Mouse (Mus musculus): ENCODE measurements around the gene Eif5. TPM values are rescaled to one million over a fixed set of nuclear protein-coding genes. Genes with fewer than 3 reads are reported as not detected.

Gene Eif5
- polyA plus RNA-seq, 1 experiment from 2014 or later = 657 TPM

DNA sequence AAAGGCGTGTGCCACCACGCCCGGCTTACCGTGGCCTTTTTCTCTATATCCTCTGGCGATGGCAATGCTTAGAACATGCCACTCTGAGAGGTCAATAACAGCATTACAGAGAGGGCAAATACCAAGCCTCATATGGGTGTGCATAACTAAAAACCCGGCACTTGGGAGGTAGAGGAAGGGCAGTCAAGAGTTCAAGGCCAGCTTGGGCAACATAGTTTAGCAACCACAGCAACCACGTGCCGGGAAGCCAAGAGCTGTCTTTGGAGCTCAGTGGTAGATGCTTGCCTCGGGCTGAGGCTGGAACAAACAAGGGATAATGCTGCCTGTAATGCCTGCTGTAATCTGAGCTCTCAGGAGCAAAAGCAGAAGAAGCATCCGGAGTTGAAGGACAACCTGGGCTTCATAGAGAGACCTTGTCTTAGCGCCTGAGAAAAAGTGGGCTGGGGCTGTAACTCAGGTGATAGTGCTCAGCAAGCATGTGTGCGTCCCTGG is 25.2 kb upstream of the Eif5 start:
- no peaks in the 10 kb centered on the region for H3K36me3 ChIP-seq
- 85% methylated on average over 12 of the region's 12 CpGs for WGBS
- no peak for ATAC-seq (ENCODE audit: insufficient number of reproducible peaks, insufficient read depth, low FRiP score, low TSS enrichment)

DNA sequence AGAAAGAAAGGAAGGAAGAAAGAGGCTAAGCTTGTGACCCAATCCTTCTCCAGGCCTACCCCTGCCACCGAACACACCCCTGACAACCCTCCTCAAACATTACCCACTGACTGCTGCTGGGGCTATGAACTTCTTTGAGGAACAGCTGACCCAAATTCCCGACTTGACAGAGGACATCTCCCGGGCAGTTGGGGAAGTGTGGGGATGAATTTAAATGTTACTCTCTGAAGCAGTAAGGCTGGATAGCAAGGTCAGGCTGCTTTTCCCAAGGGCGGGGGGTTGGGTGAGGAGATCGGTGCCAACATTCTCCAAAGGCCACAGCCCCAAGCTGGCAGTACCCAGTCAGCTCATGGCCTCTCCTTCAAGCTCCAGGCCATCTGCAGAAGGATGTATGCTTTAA is 24.1 kb upstream of the Eif5 start:
- 69% methylated on average over 5 of the region's 5 CpGs for WGBS
- H3K9ac ChIP-seq = no peak overlapping the region
- no peaks in the 10 kb centered on the region for H3K27me3 ChIP-seq
- 0 out of 2 replicates have a peak, but pooled peaks cover 4% of the 10 kb centered on the region for H3K4me1 ChIP-seq
- H3K27ac ChIP-seq = no peak overlapping the region
- no peak overlapping the region for H3K4me2 ChIP-seq (replicated peaks)
- H3K9me3 ChIP-seq = no peaks in the 10 kb centered on the region
- no peak overlapping the region for H3K4me3 ChIP-seq
- H3K36me3 ChIP-seq = no peaks in the 10 kb centered on the region
- no peak for ATAC-seq (ENCODE audit: insufficient number of reproducible peaks, insufficient read depth, low FRiP score, low TSS enrichment)

More for the DNA sequence above, 25.2 kb upstream of the Eif5 start:
- Histone ChIP-seq H3K9ac (no peak overlapping the region), H3K4me1 (0 out of 2 replicates have a peak, but pooled peaks cover 4% of the 10 kb centered on the region), H3K27me3 (no peaks in the 10 kb centered on the region), H3K4me3 (no peak overlapping the region), H3K4me2 (replicated peaks) (no peak overlapping the region), H3K27ac (no peak overlapping the region), H3K9me3 (no peaks in the 10 kb centered on the region)

DNA sequence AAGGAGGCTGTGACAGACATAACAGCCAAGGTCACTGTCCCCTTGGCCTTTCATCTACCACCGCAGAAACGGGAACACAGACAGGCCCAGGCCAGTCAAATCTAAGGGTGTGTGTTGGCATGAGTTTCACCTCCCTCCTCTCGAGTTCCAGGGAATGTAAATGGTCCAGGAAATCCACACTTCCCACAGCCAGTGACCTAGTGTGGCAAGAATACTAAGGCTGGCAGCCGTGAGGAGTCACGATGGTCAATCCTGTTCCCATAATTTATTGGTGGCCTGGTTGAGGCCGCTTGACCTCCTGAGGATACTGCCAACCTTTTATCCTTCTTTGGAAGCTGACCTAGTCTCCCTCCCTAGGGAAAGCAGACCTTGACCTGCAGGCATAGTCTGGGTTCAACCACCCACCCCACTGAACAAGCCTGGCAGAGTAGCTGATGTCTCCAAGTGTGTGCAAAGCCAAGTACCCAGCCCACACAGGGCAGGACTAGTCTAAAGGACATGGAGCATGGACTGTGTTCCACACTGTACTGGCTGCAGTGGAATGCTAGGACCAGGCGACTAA is 23.5 kb upstream of the Eif5 start:
- Histone ChIP-seq H3K27ac (no peak overlapping the region), H3K9ac (no peak overlapping the region), H3K36me3 (no peaks in the 10 kb centered on the region), H3K4me1 (0 out of 2 replicates have a peak, but pooled peaks cover 4% of the 10 kb centered on the region), H3K4me3 (no peak overlapping the region), H3K9me3 (no peaks in the 10 kb centered on the region), H3K4me2 (replicated peaks) (no peak overlapping the region), H3K27me3 (no peaks in the 10 kb centered on the region)
- ATAC-seq (ENCODE audit: insufficient number of reproducible peaks, insufficient read depth, low FRiP score, low TSS enrichment) = no peak
- WGBS = 62% methylated on average over 7 of the region's 7 CpGs

DNA sequence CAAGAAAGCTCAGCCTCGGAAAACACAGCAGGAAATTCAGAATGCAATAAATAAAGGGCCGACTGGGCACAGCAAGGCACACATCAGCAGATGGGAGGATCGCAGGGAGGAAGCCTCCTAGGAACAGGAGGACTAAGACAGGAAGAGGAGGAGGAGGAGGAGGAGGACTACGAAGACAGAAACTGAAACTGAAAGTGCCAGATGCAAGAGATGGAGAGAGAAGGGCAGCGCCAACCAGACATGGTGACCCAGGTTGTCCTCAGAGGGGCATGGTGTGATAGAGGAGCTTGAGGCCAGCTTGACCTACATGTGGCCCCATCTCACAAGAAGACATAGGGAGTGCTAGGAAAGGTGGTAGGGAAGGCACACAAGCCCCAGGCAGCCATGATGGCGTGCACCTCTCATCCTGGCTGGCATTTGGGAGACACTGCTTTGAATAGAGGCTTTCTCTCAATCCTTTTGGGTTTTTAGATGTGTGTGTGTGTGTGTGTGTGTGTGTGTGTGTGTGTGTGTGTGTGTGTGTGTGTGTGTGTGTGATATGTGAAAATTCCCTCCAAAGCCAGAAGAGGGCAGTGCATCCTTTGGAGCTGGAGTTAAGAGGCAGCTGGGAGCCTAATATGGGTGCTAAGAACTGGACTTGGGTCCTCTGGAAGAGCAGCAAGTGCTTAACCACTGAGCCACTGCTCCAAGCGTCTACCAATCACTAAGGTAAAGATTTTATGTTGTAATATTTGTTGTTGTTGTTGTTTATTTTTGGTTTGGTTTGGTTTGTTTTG is 22.8 kb upstream of the Eif5 start:
- no peak for ATAC-seq (ENCODE audit: insufficient number of reproducible peaks, insufficient read depth, low FRiP score, low TSS enrichment)
- Histone ChIP-seq H3K9me3 (no peaks in the 10 kb centered on the region), H3K36me3 (no peaks in the 10 kb centered on the region), H3K4me1 (no peaks in the 10 kb centered on the region), H3K27me3 (no peaks in the 10 kb centered on the region), H3K9ac (no peak overlapping the region), H3K4me2 (replicated peaks) (no peak overlapping the region), H3K27ac (no peak overlapping the region), H3K4me3 (no peak overlapping the region)
- 82% methylated on average over 7 of the region's 7 CpGs for WGBS

DNA sequence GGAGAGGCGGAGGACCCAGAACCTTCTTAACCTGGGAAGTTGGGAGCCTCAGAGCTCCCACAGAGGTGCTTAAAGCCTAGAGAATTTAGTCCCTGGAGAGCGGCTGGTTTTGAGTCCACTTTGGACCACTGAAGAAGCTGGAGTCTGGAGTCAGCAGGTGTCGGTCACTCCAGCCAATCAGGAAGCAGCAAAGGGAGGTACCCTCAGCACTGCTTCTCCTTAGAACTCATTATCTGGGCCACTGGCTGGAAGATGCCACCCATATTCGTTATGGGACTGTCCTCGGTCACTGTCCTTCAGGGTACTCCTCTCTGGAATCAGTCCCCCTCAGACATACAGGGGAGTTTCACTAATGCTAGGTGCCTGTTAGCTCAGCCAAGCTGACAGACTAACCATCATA is 21.9 kb upstream of the Eif5 start:
- Histone ChIP-seq H3K4me1 (no peaks in the 10 kb centered on the region), H3K9me3 (no peaks in the 10 kb centered on the region), H3K4me2 (replicated peaks) (no peak overlapping the region), H3K4me3 (no peak overlapping the region), H3K36me3 (no peaks in the 10 kb centered on the region), H3K9ac (no peak overlapping the region), H3K27ac (no peak overlapping the region), H3K27me3 (no peaks in the 10 kb centered on the region)
- WGBS = 87% methylated on average over 5 of the region's 5 CpGs
- no peak for ATAC-seq (ENCODE audit: insufficient number of reproducible peaks, insufficient read depth, low FRiP score, low TSS enrichment)

DNA sequence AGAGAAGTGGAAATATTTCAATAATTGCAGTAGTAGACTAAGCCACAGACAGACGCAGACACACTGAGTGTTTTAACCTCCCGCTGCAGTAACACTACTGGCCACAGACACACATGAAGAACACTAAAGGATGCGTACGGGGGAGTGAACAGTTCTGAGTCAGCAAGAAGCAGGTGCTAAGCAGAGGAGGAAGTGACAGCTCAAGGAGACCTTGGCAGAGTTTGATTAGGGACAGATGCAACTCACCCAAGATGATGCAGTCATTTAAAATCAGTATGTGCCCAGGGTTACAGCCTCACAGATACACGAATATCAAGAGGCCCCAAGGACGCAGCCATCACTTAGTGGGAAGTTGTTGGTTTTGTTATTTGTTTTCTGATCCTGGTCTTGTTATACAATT is 21.0 kb upstream of the Eif5 start:
- Histone ChIP-seq H3K36me3 (no peaks in the 10 kb centered on the region), H3K9ac (no peak overlapping the region), H3K4me1 (no peaks in the 10 kb centered on the region), H3K4me2 (replicated peaks) (no peak overlapping the region), H3K27ac (no peak overlapping the region), H3K9me3 (peaks cover 4% of the 10 kb centered on the region; the same call in 1 of the 2 replicates), H3K27me3 (no peaks in the 10 kb centered on the region), H3K4me3 (no peak overlapping the region)
- WGBS = 85% methylated on average over 6 of the region's 6 CpGs
- no peak for ATAC-seq (ENCODE audit: insufficient number of reproducible peaks, insufficient read depth, low FRiP score, low TSS enrichment)

DNA sequence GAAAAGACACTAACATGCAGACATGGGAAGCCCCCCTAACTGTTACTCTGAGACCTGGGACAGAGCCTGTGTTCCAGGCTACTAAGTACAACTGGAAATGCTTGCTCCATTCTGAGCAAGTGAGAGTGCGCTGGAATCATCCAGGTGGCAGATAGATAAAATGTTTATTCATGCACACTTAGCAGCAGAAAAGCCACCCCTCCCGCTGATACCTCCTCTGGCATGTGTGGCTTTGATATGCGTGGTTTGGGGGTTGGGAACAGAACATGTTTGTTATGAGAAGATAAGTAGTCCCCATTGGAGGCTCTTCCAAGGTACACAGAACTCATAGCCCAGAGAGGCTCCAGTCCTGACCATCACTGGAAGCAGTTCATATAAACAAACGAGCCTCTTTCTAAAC is 19.9 kb upstream of the Eif5 start:
- H3K4me1 ChIP-seq = no peaks in the 10 kb centered on the region
- WGBS = 73% methylated on average over 4 of the region's 4 CpGs

DNA sequence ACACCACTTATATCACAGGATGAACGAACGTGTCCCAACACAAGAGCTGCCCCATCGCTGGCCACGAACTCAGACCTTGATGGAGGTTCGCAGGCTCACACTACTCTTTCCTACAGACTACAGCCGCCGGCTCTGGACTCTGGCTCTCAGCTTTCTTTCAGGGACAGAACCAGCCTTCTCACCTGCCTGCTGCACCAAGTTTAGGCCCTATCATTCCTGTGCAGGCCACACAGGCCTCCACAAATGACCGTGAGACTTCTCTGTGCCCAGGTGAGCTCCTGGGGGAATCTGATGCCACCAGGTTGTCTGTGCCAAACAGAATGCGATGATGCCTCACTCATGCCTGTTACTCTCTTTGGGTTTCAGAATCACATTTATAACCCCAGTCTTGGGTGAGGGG is 19.4 kb upstream of the Eif5 start:
- ATAC-seq (ENCODE audit: insufficient number of reproducible peaks, insufficient read depth, low FRiP score, low TSS enrichment) = no peak
- Histone ChIP-seq H3K4me1 (no peaks in the 10 kb centered on the region), H3K4me2 (replicated peaks) (no peak overlapping the region), H3K36me3 (no peaks in the 10 kb centered on the region), H3K27ac (no peak overlapping the region), H3K9ac (no peak overlapping the region), H3K27me3 (no peaks in the 10 kb centered on the region), H3K4me3 (no peak overlapping the region), H3K9me3 (peaks cover 11% of the 10 kb centered on the region; the same call in 1 of the 2 replicates)
- 91% methylated on average over 9 of the region's 9 CpGs for WGBS

More for the DNA sequence above, 19.9 kb upstream of the Eif5 start:
- H3K9me3 ChIP-seq = peaks cover 11% of the 10 kb centered on the region; the same call in 1 of the 2 replicates
- no peaks in the 10 kb centered on the region for H3K36me3 ChIP-seq
- no peak for ATAC-seq (ENCODE audit: insufficient number of reproducible peaks, insufficient read depth, low FRiP score, low TSS enrichment)
- no peak overlapping the region for H3K27ac ChIP-seq
- no peak overlapping the region for H3K9ac ChIP-seq
- H3K4me3 ChIP-seq = no peak overlapping the region
- H3K27me3 ChIP-seq = no peaks in the 10 kb centered on the region
- H3K4me2 ChIP-seq (replicated peaks) = no peak overlapping the region

DNA sequence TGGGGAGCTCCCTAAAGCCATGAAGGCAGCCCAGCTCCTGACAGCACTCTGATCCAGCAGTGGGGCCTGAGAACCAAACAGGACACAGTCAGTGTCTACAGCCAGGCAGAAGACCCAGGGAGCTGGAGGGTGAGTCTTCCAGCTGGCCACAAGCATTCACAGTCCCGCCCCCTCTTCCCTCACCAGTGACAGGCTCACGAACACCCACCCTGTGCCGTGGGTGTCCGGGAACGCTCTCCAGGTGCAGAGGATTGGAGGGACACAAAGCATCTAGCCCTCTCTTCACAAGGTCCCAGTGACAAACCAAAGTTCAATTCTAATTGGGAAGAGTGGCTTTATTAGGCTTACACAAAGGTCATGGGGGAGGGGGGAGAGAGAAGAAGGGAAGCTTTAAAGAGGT is 18.0 kb upstream of the Eif5 start:
- Histone ChIP-seq H3K4me3 (no peak overlapping the region), H3K9me3 (peaks cover 11% of the 10 kb centered on the region; the same call in 1 of the 2 replicates), H3K27me3 (no peaks in the 10 kb centered on the region), H3K4me1 (no peaks in the 10 kb centered on the region), H3K9ac (no peak overlapping the region), H3K4me2 (replicated peaks) (no peak overlapping the region), H3K27ac (no peak overlapping the region), H3K36me3 (no peaks in the 10 kb centered on the region)
- ATAC-seq (ENCODE audit: insufficient number of reproducible peaks, insufficient read depth, low FRiP score, low TSS enrichment) = no peak
- WGBS = 71% methylated on average over 5 of the region's 5 CpGs

DNA sequence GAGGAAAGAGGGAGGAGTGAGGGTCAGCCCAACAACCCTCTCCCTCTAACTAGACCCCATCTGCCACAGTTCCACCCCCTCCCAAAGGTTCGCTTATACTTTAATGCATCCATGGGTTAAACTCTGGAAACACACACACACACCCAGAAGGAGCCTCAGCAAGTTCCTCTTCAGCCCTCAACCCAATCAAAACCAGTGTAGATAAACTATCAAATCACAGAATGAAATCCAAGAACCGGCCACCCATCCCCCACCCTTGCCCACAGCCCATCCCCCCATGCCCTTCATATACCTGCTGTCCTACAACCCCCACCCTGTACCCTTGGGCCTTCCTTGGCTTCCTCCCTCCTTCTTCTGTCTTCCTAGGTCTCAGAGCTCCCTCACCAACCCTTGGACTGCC is 16.8 kb upstream of the Eif5 start:
- no peak overlapping the region for H3K27ac ChIP-seq
- no peak for ATAC-seq (ENCODE audit: insufficient number of reproducible peaks, insufficient read depth, low FRiP score, low TSS enrichment)
- peaks cover 11% of the 10 kb centered on the region; the same call in 1 of the 2 replicates for H3K9me3 ChIP-seq
- H3K4me2 ChIP-seq (replicated peaks) = no peak overlapping the region
- no peaks in the 10 kb centered on the region for H3K4me1 ChIP-seq
- H3K4me3 ChIP-seq = no peak overlapping the region
- H3K27me3 ChIP-seq = no peaks in the 10 kb centered on the region
- WGBS = 81% methylated on average over 2 of the region's 2 CpGs
- H3K9ac ChIP-seq = no peak overlapping the region
- no peaks in the 10 kb centered on the region for H3K36me3 ChIP-seq

DNA sequence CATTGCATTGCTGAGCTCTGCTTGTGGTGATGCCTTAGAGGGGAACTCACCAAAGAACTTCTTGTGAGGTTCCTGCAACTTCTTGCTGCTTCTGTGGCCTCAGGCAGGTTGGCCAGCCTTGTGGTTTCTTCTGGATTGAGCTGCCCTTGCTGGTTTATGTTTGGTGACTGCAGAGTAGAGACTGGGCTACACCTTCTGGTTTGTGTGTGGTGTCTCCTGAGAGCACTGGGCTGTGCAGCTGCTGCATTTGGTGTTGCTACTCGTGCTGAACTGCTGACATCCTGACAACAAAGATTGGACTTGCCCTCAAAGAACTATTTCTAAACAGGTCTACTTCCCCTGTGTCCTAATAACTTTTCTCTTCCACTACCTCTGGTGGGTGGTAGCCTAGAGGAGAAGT is 13.3 kb upstream of the Eif5 start:
- H3K27ac ChIP-seq = no peak overlapping the region
- peaks cover 11% of the 10 kb centered on the region; the same call in 1 of the 2 replicates for H3K9me3 ChIP-seq
- H3K4me3 ChIP-seq = no peak overlapping the region
- H3K36me3 ChIP-seq = no peaks in the 10 kb centered on the region
- H3K4me1 ChIP-seq = no peaks in the 10 kb centered on the region
- no peaks in the 10 kb centered on the region for H3K27me3 ChIP-seq
- ATAC-seq (ENCODE audit: insufficient number of reproducible peaks, insufficient read depth, low FRiP score, low TSS enrichment) = no peak
- H3K9ac ChIP-seq = no peak overlapping the region
- 87% methylated on average over 1 of the region's 1 CpGs for WGBS
- H3K4me2 ChIP-seq (replicated peaks) = no peak overlapping the region

DNA sequence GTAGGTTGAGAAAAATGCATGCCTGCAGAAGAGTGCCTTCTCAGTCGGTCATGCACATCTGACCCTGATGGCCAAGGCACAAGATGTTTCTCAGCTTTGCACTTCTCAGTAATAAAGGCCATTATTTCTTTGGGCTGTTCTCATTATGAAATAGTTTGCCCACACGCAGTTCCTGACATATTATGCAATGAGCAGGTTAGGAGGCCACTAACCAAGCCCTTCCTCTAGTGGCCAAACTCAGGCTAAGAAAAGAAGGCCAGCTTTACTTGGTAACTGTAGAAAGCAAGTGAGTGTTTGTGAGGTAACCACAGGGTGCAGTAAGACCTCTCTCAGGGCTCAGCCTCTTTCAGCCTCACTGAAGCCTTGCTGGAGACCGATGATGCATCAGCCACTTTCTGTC is 12.9 kb upstream of the Eif5 start:
- no peak overlapping the region for H3K4me2 ChIP-seq (replicated peaks)
- no peaks in the 10 kb centered on the region for H3K27me3 ChIP-seq
- H3K9me3 ChIP-seq = peaks cover 11% of the 10 kb centered on the region; the same call in 1 of the 2 replicates
- H3K9ac ChIP-seq = no peak overlapping the region
- no peaks in the 10 kb centered on the region for H3K4me1 ChIP-seq
- no peaks in the 10 kb centered on the region for H3K36me3 ChIP-seq
- ATAC-seq (ENCODE audit: insufficient number of reproducible peaks, insufficient read depth, low FRiP score, low TSS enrichment) = no peak
- 84% methylated on average over 3 of the region's 3 CpGs for WGBS
- no peak overlapping the region for H3K4me3 ChIP-seq
- no peak overlapping the region for H3K27ac ChIP-seq

All from embryonic facial prominence, embryonic 12.5 days (tissue).